Mouse (Mus musculus): ENCODE measurements around the gene Txnl4b. TPM values are rescaled to one million over a fixed set of nuclear protein-coding genes. Genes with fewer than 3 reads are reported as not detected.

Txnl4b gene
- total RNA-seq, 2 experiments from 2014 or later, result 12.3 to 13.8 TPM

DNA sequence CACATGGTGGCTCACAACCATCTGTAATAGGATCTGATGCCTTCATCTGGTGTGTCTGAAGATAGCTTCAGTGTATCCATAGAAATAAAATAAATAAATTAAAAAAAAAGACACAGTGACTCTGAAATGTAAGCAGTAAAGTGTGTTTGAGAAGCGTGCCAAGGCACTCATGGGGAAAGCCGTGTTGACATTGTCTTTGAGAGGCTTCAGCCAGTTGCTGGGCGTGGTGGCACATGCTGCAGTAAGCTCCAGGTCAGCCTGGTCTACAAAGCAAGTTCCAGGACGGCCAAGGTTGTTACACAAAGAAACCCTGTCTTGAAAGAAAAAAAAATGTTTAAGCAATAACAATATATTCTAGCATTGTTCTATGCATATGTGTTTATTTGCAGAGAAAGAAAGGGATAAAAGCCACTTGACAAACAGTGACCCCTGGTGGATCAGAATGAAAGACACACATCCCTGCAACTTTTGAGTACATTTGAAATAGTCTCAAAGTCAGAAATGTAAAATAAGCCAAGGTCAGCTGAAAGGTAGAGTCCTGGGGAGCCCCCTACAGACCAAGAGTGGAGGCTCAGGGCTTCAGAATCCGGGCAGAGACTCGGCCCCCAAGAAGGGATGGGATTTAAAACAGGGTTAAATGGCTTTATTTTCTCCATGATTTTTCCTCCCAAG lies 27.6 kb downstream of the Txnl4b start:
- DNase-seq (ENCODE audit: low spot score in 2 of 2), result no peak

DNA sequence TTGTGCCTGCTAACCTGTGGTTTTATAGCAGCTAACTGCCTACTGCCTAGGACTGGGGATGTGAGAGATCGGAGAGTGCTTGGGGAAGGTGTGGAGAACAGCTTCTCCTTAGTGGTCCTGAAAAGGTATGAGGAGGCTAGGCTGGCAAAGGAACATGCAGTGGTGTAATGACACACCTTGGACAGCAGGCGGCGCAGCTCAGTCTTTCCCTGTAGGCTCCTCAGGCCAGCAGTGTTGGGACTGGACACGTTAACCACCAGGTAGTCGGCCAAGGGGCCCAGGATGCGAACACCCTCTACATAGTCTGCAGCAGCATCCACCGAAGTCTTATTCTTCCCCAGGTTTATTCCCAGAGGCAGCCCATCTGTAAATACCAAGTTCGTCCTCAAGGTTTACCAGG lies 30.2 kb downstream of the Txnl4b start:
- DNase-seq (ENCODE audit: low spot score in 2 of 2), result peak in 1 of 2 experiments; percentile 28

DNA sequence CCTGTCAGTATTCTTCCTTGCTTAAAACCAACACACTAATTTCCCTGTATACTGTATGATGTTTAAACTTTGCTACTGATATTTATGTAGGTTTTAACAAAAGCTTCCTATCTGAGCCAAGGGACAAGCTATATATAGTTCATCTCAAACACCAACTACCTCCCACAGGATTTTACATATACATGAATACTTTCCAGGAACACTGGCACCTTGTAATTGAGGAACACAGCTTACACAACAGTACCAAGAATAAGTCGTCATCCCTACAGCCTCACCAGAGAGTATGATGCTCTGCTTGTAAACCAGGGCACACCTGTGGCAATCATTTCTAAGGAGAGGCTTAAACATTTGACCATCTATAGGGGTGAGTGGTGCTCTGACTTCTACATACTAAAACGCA lies 41.0 kb downstream of the Txnl4b start:
- DNase-seq (ENCODE audit: low spot score in 2 of 2), result no peak

DNA sequence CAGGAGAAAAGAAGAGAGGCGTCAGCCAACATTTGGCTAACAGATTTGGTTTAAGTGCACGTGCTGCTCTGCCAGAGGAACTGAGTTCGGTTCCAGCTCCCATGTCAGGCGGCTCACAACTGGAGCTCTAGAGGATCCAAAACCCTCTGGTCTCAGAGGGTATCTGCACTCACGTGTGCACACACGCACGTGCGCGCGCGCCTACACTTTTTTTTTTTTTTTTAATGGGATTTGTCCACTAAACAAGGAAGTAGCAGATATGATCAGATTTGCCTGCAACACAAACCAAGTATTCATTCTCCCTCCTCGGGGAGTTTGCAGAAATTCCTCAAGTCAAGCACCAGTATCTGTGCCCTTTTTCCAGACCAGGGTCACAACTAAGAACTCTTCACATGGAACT lies 42.0 kb downstream of the Txnl4b start:
- DNase-seq (ENCODE audit: low spot score in 2 of 2), result no peak

DNA sequence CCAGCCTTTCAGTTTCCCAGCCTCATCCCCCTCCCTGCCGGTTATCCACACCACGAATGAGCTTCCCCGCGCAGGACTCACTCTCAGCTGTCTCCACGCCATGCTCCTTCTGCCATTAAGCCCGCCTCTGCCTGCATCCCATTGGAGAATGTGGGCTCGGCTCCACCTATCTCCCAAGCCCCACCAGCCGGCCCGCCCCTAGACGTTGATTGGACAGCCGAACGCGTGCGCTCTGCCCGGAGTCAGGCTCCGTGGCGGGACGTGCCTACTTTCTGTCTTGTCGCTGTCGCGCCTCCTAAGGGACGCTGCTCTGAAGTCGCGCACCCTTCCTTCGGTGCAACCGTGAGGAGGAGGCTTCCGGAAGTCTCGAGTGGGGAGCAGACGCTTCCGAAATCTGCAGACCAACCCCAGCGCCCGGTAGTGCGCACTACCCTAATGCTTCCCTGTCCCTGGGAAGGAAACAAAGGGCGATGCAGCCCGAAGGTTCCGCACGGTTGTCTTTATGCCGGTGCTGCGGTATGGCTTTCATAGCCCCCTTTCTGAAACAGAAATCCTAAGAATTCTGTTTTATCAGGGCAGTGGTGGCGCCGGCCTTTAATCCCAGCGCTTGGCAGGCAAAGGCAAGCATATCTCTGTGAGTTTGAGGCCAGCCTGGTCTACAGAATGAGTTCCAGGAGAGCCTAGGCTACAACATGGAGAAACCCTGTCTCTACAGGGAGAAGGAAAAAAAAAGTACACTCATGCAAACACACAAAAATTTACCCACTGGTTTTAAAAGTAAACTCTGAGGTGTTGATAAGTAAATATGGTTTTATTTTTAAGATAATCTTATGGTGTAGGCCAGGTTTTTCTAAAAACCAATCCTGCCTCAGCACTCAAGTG lies 42.8 kb downstream of the Txnl4b start, which contains the start of gene Dhodh:
Dhodh (minus strand) TSS at position 403 of the 882 bp plus-strand sequence.
- peak; percentile 97 to 98 for DNase-seq (ENCODE audit: low spot score in 2 of 2)

DNA sequence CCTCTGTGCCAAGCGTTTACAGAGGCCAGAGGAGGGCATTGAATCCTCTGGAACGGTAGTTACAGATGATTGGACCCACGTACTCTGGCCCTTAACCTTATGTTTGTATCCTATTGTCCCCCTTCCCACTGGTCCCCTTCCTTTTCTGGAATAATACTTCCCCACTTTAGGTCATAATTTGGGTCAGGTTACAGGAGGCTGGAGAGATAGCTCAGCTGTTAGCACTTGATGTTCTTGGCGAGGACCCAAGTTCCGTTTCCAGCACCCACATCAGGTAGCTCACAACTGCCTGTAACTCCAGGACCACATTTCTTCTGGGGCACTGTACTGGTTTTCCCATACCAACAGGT lies 43.4 kb downstream of the Txnl4b start:
- DNase-seq (ENCODE audit: low spot score in 2 of 2), result no peak

DNA sequence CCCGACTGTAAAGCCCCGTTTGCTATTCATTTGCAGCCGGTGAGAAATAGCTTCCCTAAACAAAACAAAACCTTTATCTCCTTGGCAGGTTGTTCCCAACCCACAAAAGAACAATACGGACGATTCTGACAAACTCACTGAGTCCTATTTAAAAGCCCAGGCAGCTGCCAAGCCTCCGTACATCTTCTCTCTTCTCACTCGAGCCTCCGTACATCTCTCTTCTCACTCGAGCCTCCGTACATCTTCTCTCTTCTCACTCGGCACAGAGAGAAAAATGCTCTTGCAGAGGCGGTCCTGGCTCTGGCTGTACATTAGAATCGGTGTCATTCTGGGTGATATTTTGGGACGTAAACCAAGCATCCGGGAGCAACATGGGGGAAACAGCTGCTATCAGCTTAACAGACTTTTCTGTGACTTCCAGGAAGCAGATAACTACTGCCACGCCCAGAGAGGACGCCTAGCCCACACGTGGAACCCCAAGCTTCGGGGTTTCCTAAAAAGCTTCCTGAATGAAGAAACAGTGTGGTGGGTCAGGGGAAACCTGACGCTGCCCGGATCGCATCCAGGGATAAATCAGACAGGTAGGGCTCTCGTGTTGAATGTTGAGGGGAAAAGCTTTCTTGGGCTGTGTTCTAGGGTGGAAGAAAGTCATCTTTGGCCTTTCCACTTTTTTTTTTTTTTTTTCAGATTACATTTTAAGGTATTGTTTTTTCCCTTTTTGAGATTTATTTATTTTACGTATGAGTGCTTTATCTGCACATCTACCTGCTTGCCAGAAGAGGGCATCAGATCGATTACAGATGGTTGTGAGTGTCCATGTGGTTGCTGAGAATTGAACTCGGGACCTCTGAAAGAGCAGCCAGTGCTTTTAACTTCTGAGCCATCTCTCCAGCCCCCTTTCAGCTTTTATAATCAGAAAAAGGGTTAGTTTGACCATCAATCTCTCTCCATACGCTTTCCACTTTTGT lies 48.8 kb downstream of the Txnl4b start, which contains the start of gene Pkd1l3:
Pkd1l3 (plus strand) TSS at position 275 of the 968 bp plus-strand sequence.
- peak in 1 of 2 experiments; percentile 24 for DNase-seq (ENCODE audit: low spot score in 2 of 2)

DNA sequence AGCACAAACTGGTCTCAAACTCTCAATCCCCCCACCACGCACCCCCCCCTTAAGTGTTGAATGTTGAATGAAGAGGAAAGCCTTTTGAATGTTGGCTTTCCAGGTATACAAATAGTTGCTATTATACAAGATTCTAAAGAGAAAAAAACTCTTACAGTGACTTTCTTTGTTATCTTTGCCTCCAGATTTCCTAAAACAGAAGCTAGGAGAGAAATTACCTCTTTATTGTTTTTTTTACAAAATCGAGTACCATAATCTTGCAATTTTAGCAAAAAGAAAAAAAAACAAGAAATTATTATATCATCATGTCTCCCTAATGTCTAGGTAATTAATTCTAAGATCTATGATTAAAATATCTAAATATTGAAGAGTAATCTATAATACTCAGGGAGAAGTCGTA lies 49.9 kb downstream of the Txnl4b start:
- DNase-seq (ENCODE audit: low spot score in 2 of 2), result no peak

Other genes with a start within 250 kb of the Txnl4b start
- gene Pmfbp1, start 71.9 kb upstream of the Txnl4b start, total RNA-seq (2021), result under 1 TPM in 1 of 2 experiments, not detected in 1; 0.18 TPM
- gene Dhx38, start within 50 bp of the Txnl4b start, total RNA-seq (2021), result 10 to 100 TPM; 22.7 to 24.8 TPM
- not detected for gene Hp, start 13.3 kb downstream of the Txnl4b start, total RNA-seq (2021)
- gene Dhodh, start 42.8 kb downstream of the Txnl4b start, total RNA-seq (2021), result 10 to 100 TPM; 22.2 to 25.6 TPM
- 1 to 10 TPM in 1 of 2 experiments, under 1 TPM in 1; 0.93 to 2.0 TPM for gene Pkd1l3, start 48.6 kb downstream of the Txnl4b start, total RNA-seq (2021)
- gene Ist1, start 127.4 kb downstream of the Txnl4b start, total RNA-seq (2021), result 10 to 100 TPM; 86.1 to 97.9 TPM
- 10 to 100 TPM; 49.5 to 55.7 TPM for gene Zfp821, start 139.7 kb downstream of the Txnl4b start, total RNA-seq (2021)
- 10 to 100 TPM; 40.9 to 44.5 TPM for gene Atxn1l, start 171.8 kb downstream of the Txnl4b start, total RNA-seq (2021)
- gene Ap1g1, start 212.7 kb downstream of the Txnl4b start, total RNA-seq (2021), result 10 to 100 TPM; 85.2 to 88.6 TPM